Mouse (Mus musculus) left cerebral cortex, adult 8-10 months (tissue): ENCODE results near the gene Col5a1. TPM values are rescaled to one million over a fixed set of nuclear protein-coding genes. Genes with fewer than 3 reads are reported as not detected.

Experiments
- DNase-seq, 2 experiments: peaks; one replicate each; pipeline ENCODE4 v3.0.0; 2022; ENCODE audit warnings: low spot score in 2 of 2
- total RNA-seq, 4 experiments: library from RNA; stranded (reverse); gene quantifications; 2 replicates each; pipeline ENCODE4 v1.2.4; 2022

The Col5a1 gene
- total RNA-seq, 4 experiments from 2014 or later = 5.9 to 8.1 (median 7.3) TPM

DNA sequence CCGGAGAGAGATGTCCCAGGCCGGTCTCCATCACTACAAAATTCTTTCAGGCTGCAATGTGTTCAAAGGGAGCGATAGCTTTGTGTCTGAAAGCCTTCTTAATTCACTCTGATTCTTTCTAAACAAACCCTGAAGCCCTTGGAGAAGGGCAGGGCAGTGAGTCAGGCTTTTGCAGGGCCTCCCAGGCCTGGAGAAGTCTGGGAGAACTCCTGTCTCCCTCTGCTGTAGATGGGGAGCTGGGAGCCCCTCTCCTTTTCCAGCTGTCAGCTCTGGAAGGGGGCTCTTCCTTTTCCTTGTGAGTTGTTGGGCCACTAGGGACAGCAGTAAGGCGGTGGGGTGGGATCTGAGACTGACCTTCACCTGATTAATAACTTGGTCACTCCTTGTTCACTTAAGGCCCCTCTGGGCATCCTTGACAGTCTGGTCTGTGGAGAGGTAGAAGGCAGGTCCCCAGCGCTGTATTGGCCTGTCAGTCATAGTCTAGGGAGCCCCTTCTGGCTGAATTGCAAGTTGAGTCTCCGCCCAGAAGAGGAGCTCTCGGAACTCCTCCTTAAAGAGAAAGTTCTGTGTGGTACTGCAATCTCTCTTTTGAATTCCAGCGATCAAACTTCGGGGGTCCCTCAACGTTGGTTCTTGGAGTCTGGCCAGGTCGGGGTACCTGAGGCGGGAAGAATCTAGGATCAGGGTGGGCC is 623 bp upstream of the Col5a1 start:
- DNase-seq = no peak

DNA sequence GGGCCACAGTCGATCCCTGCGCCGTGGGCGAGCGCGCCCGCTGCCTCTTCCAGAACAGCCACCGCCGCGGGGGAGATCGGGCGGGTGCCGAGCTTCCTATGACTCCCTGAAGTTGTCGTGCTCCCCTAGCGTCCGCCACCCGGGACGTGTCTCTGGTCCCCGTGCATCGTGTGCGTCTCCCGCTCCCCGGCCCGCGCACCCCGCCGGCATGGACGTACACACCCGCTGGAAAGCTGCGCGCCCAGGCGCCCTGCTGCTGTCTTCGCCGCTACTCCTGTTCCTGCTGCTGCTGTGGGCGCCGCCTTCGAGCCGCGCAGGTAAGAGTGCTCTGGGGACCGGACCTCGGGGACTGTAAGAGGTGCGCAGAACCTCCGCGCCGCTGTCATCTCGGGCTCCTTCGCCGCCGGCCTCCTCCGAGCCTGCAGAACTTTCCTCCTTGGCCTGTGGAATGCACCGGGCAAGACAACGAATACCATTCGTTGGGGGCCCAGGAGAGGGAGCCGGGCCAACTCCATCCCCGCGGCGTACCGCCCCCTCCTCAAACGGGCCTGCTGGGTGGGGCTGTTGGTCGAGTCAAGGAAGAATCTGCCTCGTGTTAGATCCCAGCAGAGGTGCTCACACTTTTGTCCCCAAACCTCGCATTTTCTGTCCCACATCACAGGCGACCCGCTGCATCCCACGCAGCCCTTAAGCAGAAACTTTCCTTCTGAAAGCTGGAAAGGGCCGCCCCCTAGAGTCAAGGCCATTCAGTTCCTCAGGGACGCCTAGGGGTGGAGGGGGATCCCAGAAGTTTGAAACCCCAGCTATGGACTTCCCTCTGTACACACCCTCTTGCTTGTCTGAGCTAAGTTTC is 609 bp downstream of the Col5a1 start:
- no peak for DNase-seq

DNA sequence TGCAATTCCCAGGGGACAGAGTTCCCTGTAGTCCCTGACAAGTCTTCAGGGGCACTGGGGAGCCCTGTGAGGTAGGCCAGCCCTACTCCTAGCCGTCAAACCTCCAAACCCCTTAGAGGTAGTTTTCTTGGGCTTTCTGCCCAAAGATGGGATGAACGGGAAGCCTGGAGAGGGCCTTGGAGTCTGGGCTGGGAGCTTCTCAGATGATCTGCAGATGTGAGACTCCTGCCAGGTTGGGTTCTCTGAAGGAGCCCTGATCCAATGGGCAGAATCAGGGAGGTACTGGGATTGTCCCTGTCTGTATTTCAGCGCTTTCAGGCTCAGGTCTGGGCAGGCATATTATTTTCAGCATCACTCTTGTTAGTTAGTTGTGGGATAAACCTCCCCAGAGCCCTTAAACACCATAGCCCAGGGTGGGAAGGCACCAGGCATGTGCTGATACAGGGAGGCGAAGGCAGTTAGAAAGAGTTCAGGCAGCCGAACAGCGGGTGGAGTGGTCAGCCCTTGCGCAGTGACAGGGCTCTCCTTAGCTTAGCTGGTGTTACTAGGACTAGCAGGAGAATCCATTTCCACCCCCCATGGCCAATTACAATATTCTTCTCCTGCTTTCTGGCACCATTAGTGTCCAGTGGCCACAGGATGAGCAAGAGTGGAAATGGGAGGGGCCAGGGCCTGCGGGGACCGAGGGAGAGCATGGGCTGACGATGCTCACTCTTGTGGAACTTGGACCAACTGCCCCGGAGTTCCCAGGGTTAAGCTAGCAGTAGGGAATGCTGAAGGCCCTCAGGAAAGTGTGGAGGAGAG is 1.4 kb downstream of the Col5a1 start:
- no peak for DNase-seq

DNA sequence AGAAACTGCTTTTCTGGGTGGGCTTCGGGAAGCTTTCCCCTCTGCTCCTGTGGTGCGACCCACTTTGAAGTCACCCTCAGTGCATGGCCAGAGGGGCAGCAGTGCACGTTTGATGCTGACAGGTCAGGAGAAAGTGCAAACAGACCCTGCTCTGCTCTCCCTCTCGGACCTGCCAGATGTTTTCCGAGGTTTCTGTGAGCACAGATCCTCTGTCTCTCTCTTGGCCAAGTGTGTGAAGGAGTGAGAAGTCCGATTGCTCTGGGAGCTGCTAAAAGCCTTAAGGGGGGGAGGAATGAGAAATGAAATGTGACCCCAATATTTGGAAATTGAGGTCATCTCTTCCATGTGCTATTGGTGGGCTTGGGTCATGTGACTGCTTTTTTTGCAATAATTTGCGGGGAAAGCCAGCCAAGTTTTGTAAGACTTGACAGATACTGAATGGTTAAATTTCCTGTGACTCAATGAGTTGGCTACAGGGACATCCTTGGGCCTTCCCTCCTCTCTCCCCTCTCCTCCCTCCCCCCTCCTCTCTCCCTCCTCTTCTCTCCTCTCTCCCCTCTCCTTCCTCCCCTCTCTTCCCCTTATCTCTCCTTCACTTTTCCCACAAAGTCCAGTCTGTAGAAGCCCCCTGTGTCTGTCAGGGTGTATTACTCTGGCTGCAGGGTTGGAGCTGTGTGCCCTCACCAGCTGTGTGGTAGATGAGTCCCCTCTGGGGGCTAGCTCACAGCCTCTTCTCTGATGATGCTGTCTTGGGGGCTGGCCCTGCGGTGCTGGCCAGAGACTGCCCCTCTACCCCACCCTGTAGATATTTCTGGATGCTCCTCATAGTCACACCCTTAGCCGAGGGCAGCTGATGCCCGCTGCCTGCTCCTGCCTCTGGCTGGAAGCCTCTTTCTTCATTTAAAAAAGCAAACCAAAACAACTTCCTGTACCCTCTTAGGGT is 2.6 kb downstream of the Col5a1 start:
- no peak for DNase-seq

DNA sequence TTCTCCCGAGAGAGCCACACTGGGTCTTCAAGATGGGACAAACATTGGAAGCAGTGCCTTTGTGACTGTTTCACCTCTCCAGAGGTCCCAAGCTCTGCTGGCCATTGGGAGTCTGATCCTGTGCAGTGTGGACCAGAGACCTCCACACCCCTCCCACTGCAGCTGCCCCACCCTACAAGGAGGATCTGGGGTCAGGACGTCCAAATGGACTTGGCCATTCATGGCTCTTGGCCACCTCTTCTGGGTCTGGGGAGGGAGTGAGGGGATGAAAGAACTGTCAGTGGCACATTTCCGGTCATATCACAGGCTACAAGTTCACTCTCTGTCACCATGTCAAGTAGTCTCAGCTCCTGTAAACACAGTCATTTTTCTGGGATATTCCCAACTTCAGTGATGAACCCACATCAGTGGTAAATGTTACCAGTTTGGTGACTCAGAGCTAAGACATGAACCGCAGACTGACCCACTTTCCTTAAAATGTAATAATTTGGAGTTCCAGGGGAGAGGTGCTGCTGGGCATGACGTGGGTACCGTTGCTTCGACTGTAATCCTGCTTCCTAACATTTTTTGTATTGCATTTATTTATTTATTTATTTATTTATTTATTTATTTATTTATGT is 5.8 kb downstream of the Col5a1 start:
- no peak for DNase-seq

DNA sequence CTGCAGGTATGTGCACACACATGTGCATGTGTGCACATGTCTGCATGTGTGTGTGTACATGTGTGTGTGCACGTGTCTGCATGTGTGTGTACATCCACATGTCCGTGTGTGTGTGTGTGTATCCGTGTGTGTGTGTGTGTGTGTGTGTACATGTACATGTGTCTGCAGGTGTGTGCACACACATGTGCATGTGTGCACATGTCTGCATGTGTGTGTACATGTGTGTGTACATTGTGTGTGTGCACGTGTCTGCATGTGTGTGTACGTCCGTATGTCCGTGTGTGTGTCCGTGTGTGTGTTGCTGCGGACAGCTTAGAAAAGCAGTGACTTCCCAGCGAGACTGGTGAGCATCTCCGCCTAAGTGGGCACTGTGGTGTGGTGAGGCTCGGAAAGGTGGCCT is 6.8 kb downstream of the Col5a1 start:
- no peak for DNase-seq

DNA sequence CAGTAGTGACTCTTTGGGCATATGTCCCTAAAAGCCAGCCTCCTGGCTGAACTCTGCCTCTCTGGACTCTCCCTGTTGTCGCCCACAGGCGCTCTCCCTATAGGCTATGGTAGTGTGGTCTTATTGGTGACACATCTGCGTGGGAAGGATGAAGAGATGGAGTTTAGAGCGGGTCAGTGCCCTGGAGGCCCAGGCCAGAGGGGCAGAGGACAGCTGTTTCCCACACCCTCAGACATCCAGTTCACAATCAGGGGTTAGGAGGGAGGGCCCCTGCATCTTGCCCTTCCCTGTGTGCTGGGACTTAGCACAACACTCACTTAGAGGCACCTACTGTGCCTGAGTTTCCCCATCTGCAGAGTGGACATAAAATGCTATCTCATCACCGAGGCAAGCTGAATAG is 8.8 kb downstream of the Col5a1 start:
- no peak for DNase-seq

DNA sequence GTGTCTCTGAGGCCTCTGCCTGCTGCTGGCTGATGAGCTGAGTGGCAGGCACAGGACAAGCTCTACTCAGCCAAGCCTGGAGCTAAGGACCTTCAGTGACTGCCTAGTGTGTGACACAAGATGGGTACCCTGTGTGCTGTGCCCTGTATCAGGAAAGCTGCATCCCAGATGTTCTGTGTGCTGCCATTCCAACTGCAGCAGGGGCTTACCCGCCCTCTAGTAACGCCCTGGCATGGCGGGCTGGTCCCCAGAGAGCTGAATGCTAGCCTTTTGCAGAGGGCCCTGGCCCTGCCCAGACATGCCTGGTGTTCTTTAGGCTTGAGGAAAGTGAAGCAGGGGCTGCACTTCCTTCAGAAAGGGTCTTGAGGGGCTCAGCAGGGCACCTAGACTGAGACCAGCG is 9.4 kb downstream of the Col5a1 start:
- DNase-seq = no peak

DNA sequence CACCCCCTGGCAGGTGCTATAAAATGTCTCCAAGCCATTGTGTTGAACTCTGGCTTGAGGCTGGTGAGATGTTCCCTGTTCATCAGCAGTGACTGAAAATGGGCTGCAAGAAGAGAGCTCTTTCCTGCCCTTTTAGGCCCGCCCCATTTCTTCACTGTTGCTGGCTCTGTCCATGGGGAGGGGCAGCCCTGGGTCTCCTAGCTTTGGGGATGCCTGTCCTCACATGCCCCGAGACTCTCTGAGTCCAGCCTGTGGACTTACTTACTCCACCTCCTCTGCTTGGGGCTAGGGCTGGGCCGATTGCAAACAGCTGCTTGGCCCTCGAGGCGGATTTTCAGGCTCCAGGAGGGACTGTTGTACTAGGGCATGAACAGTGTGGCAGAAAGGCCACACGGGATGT is 10.9 kb downstream of the Col5a1 start:
- DNase-seq = no peak

DNA sequence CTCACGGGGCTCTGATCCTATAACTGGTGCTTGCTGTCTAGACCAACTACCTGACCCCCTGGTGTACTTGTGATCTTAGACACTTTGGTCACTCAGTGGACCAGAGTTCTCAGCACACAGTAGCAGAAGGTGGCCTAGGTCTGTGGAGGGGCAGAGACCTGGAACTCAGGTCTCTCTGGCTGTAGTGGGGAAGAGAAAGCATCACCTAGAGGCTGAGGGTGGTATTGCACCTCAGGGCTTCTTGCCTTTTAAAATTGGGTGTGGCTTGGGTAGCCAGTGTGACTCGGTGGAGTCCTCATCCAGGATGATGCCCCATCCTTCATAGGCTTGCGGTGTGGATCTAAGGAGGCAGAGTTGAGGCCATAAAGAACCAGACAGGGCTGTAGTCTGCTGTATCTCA is 13.7 kb downstream of the Col5a1 start:
- DNase-seq = no peak

DNA sequence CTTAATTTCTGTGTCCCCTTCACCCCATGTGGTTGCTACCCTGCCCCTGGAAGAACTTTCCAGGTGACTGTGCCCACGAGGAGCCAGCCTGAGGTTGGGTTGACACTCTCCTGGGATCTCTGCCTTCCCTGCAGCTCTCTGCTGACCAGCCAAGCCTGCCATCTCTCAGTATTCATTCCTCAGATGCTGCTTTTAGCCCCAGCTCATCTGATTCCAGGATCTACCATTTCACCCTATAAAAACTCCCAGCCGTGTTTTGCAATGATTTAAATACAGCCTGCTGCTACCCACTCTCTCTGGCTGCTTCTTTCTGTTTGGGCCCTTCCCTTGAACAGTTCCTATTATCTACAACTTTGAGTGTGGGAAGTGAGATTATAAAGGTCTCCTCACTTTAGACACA is 14.9 kb downstream of the Col5a1 start:
- DNase-seq = no peak

DNA sequence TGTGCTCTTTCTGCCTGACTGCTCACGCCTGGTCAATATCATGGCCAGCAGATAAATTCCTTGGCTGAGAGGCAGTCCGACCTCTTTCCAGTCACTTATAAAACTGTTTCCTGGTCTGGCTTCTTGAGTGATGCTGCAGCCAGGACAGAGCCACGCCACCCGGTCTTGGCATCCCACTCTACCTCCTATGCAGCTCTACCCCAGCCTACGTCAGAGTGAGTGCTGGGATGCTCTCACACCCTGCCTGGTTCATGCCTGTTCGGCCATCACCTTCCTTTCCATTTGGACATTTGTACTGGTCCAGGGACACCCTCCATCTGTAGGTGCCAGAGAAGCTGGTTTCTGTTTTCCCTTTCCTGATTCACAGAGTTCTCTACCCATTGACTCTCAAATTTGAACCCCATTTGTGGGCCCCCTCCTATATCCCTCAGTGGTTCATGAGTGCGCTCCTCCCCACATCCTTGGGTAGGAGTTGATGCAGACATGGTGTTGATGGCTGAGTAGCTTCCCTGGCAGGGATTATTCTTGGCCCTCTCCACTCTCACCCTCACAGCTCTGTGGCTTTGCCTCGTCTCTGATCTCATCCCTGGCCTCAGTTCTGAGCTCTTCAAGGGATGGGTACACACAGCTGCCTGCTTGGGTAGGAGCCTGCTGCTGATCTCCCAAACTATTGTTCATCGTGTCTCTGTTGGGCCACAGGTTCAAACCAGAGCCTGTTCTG is 15.5 kb downstream of the Col5a1 start:
- no peak for DNase-seq

DNA sequence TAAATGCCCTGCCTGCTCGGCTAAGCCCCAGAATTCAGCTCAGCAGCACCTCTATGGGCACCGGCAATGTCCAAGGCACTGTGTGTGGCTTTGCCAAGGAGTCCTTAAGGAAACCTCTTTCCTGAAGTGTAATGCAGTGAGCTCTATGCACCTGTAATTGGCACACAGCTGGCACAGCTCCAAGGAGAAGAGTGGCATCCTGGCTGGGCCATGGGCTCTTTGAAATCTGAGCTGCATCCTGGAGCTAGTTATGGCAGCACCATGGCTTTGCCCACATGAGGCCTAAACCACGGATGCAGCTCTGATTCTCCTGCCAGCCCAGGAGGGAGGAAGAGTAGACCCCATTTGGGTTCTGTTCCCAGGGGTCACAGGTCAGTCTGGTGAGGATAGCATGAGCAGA is 16.1 kb downstream of the Col5a1 start:
- DNase-seq = no peak

DNA sequence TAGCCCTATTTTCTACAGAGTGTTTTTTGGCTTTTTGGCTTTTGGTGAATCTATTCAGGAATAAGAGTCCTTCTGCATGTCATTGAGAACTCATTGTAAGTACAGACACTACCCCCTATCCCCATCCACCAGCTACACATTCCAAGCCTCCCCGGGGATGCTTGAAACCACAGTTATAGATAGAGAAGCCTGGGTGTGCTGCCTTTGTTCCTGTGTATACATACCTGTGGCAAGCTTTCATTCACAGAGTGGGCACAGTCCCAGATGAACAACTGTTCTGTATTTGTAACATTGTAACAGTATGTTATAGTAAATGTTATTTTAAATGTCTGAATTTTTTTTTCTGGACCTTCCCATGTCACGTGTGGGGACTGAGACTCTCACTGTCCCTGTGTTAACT is 19.2 kb downstream of the Col5a1 start:
- DNase-seq = no peak

DNA sequence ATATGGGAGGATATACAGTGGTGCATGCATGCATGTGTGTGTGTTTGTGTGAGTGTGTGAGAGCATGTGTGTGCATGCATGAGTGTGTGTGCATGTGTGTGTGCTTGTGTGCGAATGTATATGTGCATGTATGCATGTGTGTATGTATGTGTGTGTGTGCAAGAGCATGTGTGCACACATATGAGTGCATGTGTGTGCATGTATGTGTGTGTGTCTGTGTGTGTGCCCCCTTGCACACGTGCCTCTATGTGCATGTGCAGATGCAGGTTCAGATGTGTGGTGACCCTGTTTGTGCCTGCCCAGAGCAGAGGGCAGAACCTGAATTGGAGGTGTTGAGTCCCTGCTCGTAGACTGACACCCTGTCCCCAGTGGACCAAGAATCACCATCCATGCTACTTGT is 24.3 kb downstream of the Col5a1 start:
- DNase-seq = no peak

DNA sequence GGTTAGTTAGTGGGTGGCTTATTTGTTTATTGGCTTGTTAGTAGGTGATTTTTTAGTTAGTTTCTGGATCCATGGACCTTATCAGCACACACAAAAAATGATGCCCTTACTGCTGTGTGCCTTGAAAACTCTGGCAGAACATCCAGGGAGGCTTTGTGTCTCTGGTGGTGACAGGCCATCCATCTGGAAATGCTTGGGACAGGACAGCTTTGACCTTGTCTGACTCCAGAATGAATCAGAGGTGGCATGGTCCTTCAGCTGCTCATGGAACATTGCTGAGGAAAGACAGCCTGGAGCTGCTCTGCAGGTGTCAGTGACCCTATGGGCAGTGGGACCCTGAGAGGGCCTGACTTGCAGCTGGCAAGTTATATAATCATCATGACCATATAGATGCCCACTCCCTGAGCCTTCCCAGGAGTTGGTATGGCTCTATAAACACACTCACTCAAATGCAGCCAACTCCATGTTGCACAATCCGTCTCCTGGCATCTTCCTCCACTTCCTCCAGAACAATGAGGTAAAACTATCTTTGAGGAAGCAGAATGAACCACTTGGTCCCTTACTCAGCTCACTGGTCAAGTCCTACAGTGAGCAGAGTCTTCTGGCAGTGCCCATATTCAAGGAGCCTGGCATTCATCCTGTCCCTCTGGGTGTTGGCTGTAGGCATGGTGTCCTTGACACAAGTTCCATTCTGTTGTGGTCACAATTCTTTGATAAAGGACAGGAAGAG is 26.5 kb downstream of the Col5a1 start:
- DNase-seq = no peak

DNA sequence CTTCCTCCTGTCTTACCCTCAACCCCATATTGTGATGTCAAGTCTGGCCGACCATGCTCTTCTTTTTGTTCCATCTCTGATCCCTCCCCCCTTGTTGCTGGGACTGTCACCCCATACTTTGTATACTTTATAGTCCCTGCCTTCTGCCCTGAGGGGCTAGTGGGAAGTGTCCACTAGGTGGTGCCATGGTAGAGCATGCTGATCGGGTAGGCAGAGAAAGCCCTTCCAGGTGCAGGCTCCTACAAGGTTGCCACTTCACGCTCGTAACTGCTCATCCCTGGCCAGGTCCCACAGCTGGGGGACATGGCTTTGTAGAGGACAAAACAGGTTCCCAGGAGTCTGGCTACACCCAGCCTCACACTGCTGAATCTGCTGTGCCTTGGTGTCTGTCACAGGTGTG is 29.5 kb downstream of the Col5a1 start:
- DNase-seq = no peak

DNA sequence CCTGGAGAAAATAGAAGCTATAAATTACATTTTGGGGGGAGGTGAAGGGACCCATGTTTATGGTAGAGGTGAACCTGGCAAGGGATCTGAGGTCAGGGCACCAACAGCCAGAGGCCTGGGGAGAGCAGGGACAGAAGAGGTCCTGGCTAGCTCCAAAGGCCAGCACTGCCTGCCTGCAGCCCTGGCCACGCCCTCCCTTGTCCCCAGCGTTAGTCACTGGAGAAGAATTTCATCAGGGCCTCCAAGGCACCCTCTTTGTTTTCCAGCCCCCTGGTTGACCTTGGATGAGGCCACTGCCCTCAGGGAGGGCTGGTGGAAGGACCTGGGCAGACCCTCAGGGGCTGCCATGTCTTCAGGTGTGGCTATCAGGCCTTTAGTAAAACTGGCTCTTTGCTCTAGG is 30.1 kb downstream of the Col5a1 start:
- no peak for DNase-seq

DNA sequence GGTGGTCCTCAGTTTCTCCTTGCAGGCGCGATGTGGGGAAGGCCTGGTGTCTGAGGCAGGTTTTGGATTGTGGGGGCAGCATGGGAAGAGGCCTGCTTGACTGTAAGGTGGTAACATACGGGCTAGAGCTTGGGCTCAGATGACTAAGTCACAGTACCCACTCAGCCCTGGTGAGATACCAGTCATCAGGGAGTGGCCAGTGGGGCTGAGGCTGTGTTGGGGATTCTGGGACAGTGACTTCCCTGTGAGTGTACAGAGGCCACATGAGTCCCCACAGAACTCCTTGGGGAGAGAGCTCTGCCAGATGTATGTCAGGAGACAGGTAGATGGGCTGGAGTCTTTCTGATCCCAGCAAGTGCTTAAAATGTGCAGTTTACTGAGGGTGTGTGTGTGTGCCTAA is 31.0 kb downstream of the Col5a1 start:
- no peak for DNase-seq
